Mouse (Mus musculus): ENCODE data around the gene Ankrd55. TPM values are rescaled to one million over a fixed set of nuclear protein-coding genes. Genes with fewer than 3 reads are reported as not detected.

Gene Ankrd55
- polyA plus RNA-seq, 1 experiment: 0.18 TPM

GRCm38 (mm10) chr13:112383941-112384659 is 95.8 kb downstream of the Ankrd55 start:
- H3ac ChIP-seq (ENCODE audit: control insufficient read depth, insufficient read length, low read depth): no peak overlapping the region
- H3K79me3 ChIP-seq (ENCODE audit: low read depth): no peaks in the 10 kb centered on the region
- no peak overlapping the region for H3K4me3 ChIP-seq (ENCODE audit: insufficient read depth, poor library complexity, severe bottlenecking)
- no peaks in the 10 kb centered on the region for H3K27me3 ChIP-seq (ENCODE audit: control insufficient read depth, insufficient read depth, insufficient read length)
- TF ChIP-seq CTCF (IDR thresholded peaks at IDR 0.05; ENCODE audit: control insufficient read depth, insufficient read depth, insufficient read length) (no peak), MAX (IDR thresholded peaks at IDR 0.05) (no peak), MYOD1 (IDR thresholded peaks at IDR 0.05; ENCODE audit: control insufficient read depth, insufficient read length, low read depth) (no peak), FOSL1 (IDR thresholded peaks at IDR 0.05; ENCODE audit: insufficient read depth, low read length, poor library complexity, severe bottlenecking) (no peak), USF1 (IDR thresholded peaks at IDR 0.05; ENCODE audit: low read depth) (no peak), CEBPB (IDR thresholded peaks at IDR 0.05; ENCODE audit: low read depth) (no peak), MYOG (IDR thresholded peaks at IDR 0.05; ENCODE audit: control insufficient read depth, extremely low read depth, insufficient read length) (no peak)
- H3K36me3 ChIP-seq (ENCODE audit: control insufficient read depth, insufficient read depth): no peaks in the 10 kb centered on the region
- H3K79me2 ChIP-seq (ENCODE audit: control insufficient read depth, insufficient read depth): no peaks in the 10 kb centered on the region

- Histone ChIP-seq H3K4me3 (ENCODE audit: insufficient read depth, poor library complexity, severe bottlenecking) (no peak overlapping the region), H3K36me3 (ENCODE audit: control insufficient read depth, insufficient read depth) (no peaks in the 10 kb centered on the region), H3ac (ENCODE audit: control insufficient read depth, insufficient read length, low read depth) (no peak overlapping the region), H3K27me3 (ENCODE audit: control insufficient read depth, insufficient read depth, insufficient read length) (no peaks in the 10 kb centered on the region), H3K79me2 (ENCODE audit: control insufficient read depth, insufficient read depth) (no peaks in the 10 kb centered on the region), H3K79me3 (ENCODE audit: low read depth) (no peaks in the 10 kb centered on the region)
- TF ChIP-seq FOSL1 (IDR thresholded peaks at IDR 0.05; ENCODE audit: insufficient read depth, low read length, poor library complexity, severe bottlenecking): no peak
- no peak for TF ChIP-seq MYOD1 (IDR thresholded peaks at IDR 0.05; ENCODE audit: control insufficient read depth, insufficient read length, low read depth)
- no peak for TF ChIP-seq CEBPB (IDR thresholded peaks at IDR 0.05; ENCODE audit: low read depth)
- TF ChIP-seq USF1 (IDR thresholded peaks at IDR 0.05; ENCODE audit: low read depth): no peak
- TF ChIP-seq MAX (IDR thresholded peaks at IDR 0.05): no peak
- no peak for TF ChIP-seq MYOG (IDR thresholded peaks at IDR 0.05; ENCODE audit: control insufficient read depth, extremely low read depth, insufficient read length)
- TF ChIP-seq CTCF (IDR thresholded peaks at IDR 0.05; ENCODE audit: control insufficient read depth, insufficient read depth, insufficient read length): no peak
These were observed 96.8 kb downstream of the Ankrd55 start for GRCm38 (mm10) chr13:112385040-112385439.

- no peak overlapping the region for H3ac ChIP-seq (ENCODE audit: control insufficient read depth, insufficient read length, low read depth)
- H3K79me2 ChIP-seq (ENCODE audit: control insufficient read depth, insufficient read depth): no peaks in the 10 kb centered on the region
- no peaks in the 10 kb centered on the region for H3K36me3 ChIP-seq (ENCODE audit: control insufficient read depth, insufficient read depth)
- no peak overlapping the region for H3K4me3 ChIP-seq (ENCODE audit: insufficient read depth, poor library complexity, severe bottlenecking)
- TF ChIP-seq MYOD1 (IDR thresholded peaks at IDR 0.05; ENCODE audit: control insufficient read depth, insufficient read length, low read depth) (no peak), CTCF (IDR thresholded peaks at IDR 0.05; ENCODE audit: control insufficient read depth, insufficient read depth, insufficient read length) (no peak), MAX (IDR thresholded peaks at IDR 0.05) (no peak), CEBPB (IDR thresholded peaks at IDR 0.05; ENCODE audit: low read depth) (no peak), FOSL1 (IDR thresholded peaks at IDR 0.05; ENCODE audit: insufficient read depth, low read length, poor library complexity, severe bottlenecking) (no peak)
- no peaks in the 10 kb centered on the region for H3K79me3 ChIP-seq (ENCODE audit: low read depth)
- H3K27me3 ChIP-seq (ENCODE audit: control insufficient read depth, insufficient read depth, insufficient read length): no peaks in the 10 kb centered on the region
These were observed 98.3 kb downstream of the Ankrd55 start for GRCm38 (mm10) chr13:112386494-112387075.

- Histone ChIP-seq H3K27me3 (ENCODE audit: control insufficient read depth, insufficient read depth, insufficient read length) (no peaks in the 10 kb centered on the region), H3K4me3 (ENCODE audit: insufficient read depth, poor library complexity, severe bottlenecking) (no peak overlapping the region), H3K79me2 (ENCODE audit: control insufficient read depth, insufficient read depth) (no peaks in the 10 kb centered on the region), H3K36me3 (ENCODE audit: control insufficient read depth, insufficient read depth) (no peaks in the 10 kb centered on the region), H3ac (ENCODE audit: control insufficient read depth, insufficient read length, low read depth) (no peak overlapping the region), H3K79me3 (ENCODE audit: low read depth) (no peaks in the 10 kb centered on the region)
- no peak for TF ChIP-seq MYOG (IDR thresholded peaks at IDR 0.05; ENCODE audit: control insufficient read depth, extremely low read depth, insufficient read length)
- no peak for TF ChIP-seq MAX (IDR thresholded peaks at IDR 0.05)
- TF ChIP-seq MYOD1 (IDR thresholded peaks at IDR 0.05; ENCODE audit: control insufficient read depth, insufficient read length, low read depth): no peak
- no peak for TF ChIP-seq FOSL1 (IDR thresholded peaks at IDR 0.05; ENCODE audit: insufficient read depth, low read length, poor library complexity, severe bottlenecking)
- TF ChIP-seq CEBPB (IDR thresholded peaks at IDR 0.05; ENCODE audit: low read depth): no peak
- TF ChIP-seq CTCF (IDR thresholded peaks at IDR 0.05; ENCODE audit: control insufficient read depth, insufficient read depth, insufficient read length): no peak
- TF ChIP-seq USF1 (IDR thresholded peaks at IDR 0.05; ENCODE audit: low read depth): no peak
These were observed 99.0 kb downstream of the Ankrd55 start for GRCm38 (mm10) chr13:112387279-112387678.

GRCm38 (mm10) chr13:112388176-112388575 is 99.9 kb downstream of the Ankrd55 start:
- H3ac ChIP-seq (ENCODE audit: control insufficient read depth, insufficient read length, low read depth): no peak overlapping the region
- no peaks in the 10 kb centered on the region for H3K79me3 ChIP-seq (ENCODE audit: low read depth)
- no peaks in the 10 kb centered on the region for H3K27me3 ChIP-seq (ENCODE audit: control insufficient read depth, insufficient read depth, insufficient read length)
- no peak overlapping the region for H3K4me3 ChIP-seq (ENCODE audit: insufficient read depth, poor library complexity, severe bottlenecking)
- no peaks in the 10 kb centered on the region for H3K79me2 ChIP-seq (ENCODE audit: control insufficient read depth, insufficient read depth)
- H3K36me3 ChIP-seq (ENCODE audit: control insufficient read depth, insufficient read depth): no peaks in the 10 kb centered on the region
- TF ChIP-seq CTCF (IDR thresholded peaks at IDR 0.05; ENCODE audit: control insufficient read depth, insufficient read depth, insufficient read length) (no peak), MAX (IDR thresholded peaks at IDR 0.05) (no peak), MYOD1 (IDR thresholded peaks at IDR 0.05; ENCODE audit: control insufficient read depth, insufficient read length, low read depth) (no peak), FOSL1 (IDR thresholded peaks at IDR 0.05; ENCODE audit: insufficient read depth, low read length, poor library complexity, severe bottlenecking) (no peak), CEBPB (IDR thresholded peaks at IDR 0.05; ENCODE audit: low read depth) (no peak), USF1 (IDR thresholded peaks at IDR 0.05; ENCODE audit: low read depth) (no peak)
